Mouse (Mus musculus): ENCODE results near the gene Tmem151b. TPM values are rescaled to one million over a fixed set of nuclear protein-coding genes. Genes with fewer than 3 reads are reported as not detected.

The Tmem151b gene
- total and polyA plus RNA-seq, 2 experiments from 2014 or later: 32.2 to 79.2 TPM

GRCm38 (mm10) chr17:45565103-45565502 is 15.6 kb upstream of the Tmem151b start:
- no peaks in the 10 kb centered on the region; the same call in 1 of the 2 replicates for H3K4me1 ChIP-seq (ENCODE audit: insufficient read depth)
- no peaks in the 10 kb centered on the region for H3K9me3 ChIP-seq (ENCODE audit: low read length)
- peak overlapping the region; percentile 89; the same call in 1 of the 2 replicates for H3K9ac ChIP-seq
- WGBS: 95% methylated on average over 11 of the region's 11 CpGs
- H3K36me3 ChIP-seq (ENCODE audit: insufficient read depth): peaks cover 49% of the 10 kb centered on the region
- peak overlapping the region; percentile 98 for H3K4me2 ChIP-seq (ENCODE audit: low read depth)
- no peak for TF ChIP-seq CTCF (IDR thresholded peaks at IDR 0.05; ENCODE audit: low read depth)
- H3K4me3 ChIP-seq (ENCODE audit: low read depth, low read length): peak overlapping the region; percentile 84
- no peak overlapping the region for H3K27ac ChIP-seq (ENCODE audit: low read depth, low read length)
- H3K27me3 ChIP-seq (ENCODE audit: insufficient read depth, low read length): no peaks in the 10 kb centered on the region
- DNase-seq (no peak), ATAC-seq (no peak)

GRCm38 (mm10) chr17:45564531-45565084 is 15.1 kb upstream of the Tmem151b start:
- TF ChIP-seq CTCF (IDR thresholded peaks at IDR 0.05; ENCODE audit: low read depth): no peak
- H3K4me3 ChIP-seq (ENCODE audit: low read depth, low read length): peak overlapping the region; percentile 84
- WGBS: 8% methylated on average over 18 of the region's 18 CpGs
- peak overlapping the region; percentile 80 for H3K27ac ChIP-seq (ENCODE audit: low read depth, low read length)
- H3K9ac ChIP-seq: peak overlapping the region; percentile 89
- ATAC-seq (no peak), DNase-seq (no peak)
- no peaks in the 10 kb centered on the region; the same call in 1 of the 2 replicates for H3K4me1 ChIP-seq (ENCODE audit: insufficient read depth)
- H3K9me3 ChIP-seq (ENCODE audit: low read length): no peaks in the 10 kb centered on the region
- H3K27me3 ChIP-seq (ENCODE audit: insufficient read depth, low read length): no peaks in the 10 kb centered on the region
- H3K4me2 ChIP-seq (ENCODE audit: low read depth): peak overlapping the region; percentile 98
- peaks cover 44% of the 10 kb centered on the region for H3K36me3 ChIP-seq (ENCODE audit: insufficient read depth)

- ATAC-seq: peak; percentile 94
- whole genome bisulfite sequencing: 1% methylated on average over 45 of the region's 61 CpGs
- TF ChIP-seq CTCF (IDR thresholded peaks at IDR 0.05; ENCODE audit: low read depth): peak; percentile 93
These were observed 14.4 kb upstream of the Tmem151b start, which contains the start of gene Slc35b2 for GRCm38 (mm10) chr17:45563655-45564530. Gene Slc35b2 (plus strand): TSS chr17:45563874.

GRCm38 (mm10) chr17:45563216-45563615 is 13.7 kb upstream of the Tmem151b start:
- ATAC-seq: no peak

More at GRCm38 (mm10) chr17:45563655-45564530, 14.4 kb upstream of the Tmem151b start, which contains the start of gene Slc35b2:
- Histone ChIP-seq H3K9me3 (ENCODE audit: low read length) (no peaks in the 10 kb centered on the region), H3K27ac (ENCODE audit: low read depth, low read length) (peak within 1 kb of the TSS; percentile 80), H3K4me1 (ENCODE audit: insufficient read depth) (no peaks in the 10 kb centered on the region; the same call in 1 of the 2 replicates), H3K9ac (peak within 1 kb of the TSS; percentile 89), H3K36me3 (ENCODE audit: insufficient read depth) (peaks cover 37% of the 10 kb centered on the region), H3K27me3 (ENCODE audit: insufficient read depth, low read length) (no peaks in the 10 kb centered on the region), H3K4me3 (ENCODE audit: low read depth, low read length) (peak within 1 kb of the TSS; percentile 84), H3K4me2 (ENCODE audit: low read depth) (peak within 1 kb of the TSS; percentile 98)
- DNase-seq: peak; percentile 94

DNA sequence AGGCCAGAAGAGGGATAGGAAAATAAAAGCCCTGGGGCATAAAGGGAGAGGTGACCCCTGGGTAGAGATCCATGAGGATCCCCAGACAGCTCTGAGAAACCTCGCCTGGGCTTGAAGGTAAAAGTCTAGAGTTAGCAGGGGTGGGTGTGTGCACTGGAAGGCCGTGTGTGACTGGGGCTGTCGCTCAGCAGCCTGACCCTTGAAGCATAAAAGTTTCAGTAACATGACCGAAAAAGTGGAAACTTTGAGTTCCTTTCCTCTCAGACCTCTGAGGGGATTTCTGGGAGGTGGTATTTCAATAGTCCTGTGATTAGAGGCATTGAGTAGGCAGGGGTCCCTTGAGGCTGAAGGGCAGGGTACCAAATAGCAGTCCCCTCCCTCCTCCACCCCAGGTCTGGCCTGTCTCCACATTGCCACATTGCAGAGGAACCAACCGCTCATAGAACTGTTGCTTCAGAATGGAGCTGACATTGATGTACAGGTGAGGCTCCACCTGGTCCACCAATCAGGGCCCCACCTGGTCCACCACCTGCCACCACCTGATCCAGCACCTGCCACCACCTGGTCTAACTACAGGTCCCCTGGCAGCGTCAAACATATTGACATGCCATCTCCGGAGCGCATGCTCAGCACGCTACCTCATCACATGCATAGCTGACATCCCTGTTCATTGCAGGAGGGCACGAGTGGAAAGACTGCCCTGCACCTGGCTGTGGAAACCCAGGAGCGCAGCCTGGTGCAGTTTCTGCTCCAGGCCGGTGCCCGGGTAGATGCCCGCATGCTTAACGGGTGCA is 10.5 kb upstream of the Tmem151b start:
- WGBS: 87% methylated on average over 15 of the region's 15 CpGs

More at GRCm38 (mm10) chr17:45563216-45563615, 13.7 kb upstream of the Tmem151b start:
- DNase-seq: no peak
- peak overlapping the region; percentile 98; the same call in 1 of the 2 replicates for H3K4me2 ChIP-seq (ENCODE audit: low read depth)
- no peaks in the 10 kb centered on the region; the same call in 1 of the 2 replicates for H3K4me1 ChIP-seq (ENCODE audit: insufficient read depth)
- H3K27me3 ChIP-seq (ENCODE audit: insufficient read depth, low read length): no peaks in the 10 kb centered on the region
- 80% methylated on average over 12 of the region's 12 CpGs for WGBS
- TF ChIP-seq CTCF (IDR thresholded peaks at IDR 0.05; ENCODE audit: low read depth): no peak
- H3K27ac ChIP-seq (ENCODE audit: low read depth, low read length): no peak overlapping the region
- no peaks in the 10 kb centered on the region for H3K9me3 ChIP-seq (ENCODE audit: low read length)
- H3K9ac ChIP-seq: no peak overlapping the region
- peaks cover 30% of the 10 kb centered on the region for H3K36me3 ChIP-seq (ENCODE audit: insufficient read depth)
- H3K4me3 ChIP-seq (ENCODE audit: low read depth, low read length): no peak overlapping the region

More for the DNA sequence above, 10.5 kb upstream of the Tmem151b start:
- H3K4me3 ChIP-seq (ENCODE audit: low read depth, low read length): no peak overlapping the region
- H3K36me3 ChIP-seq (ENCODE audit: insufficient read depth): no peaks in the 10 kb centered on the region
- H3K9me3 ChIP-seq (ENCODE audit: low read length): no peaks in the 10 kb centered on the region
- H3K27me3 ChIP-seq (ENCODE audit: insufficient read depth, low read length): no peaks in the 10 kb centered on the region
- peaks cover 6% of the 10 kb centered on the region; the same call in 1 of the 2 replicates for H3K4me1 ChIP-seq (ENCODE audit: insufficient read depth)
- H3K9ac ChIP-seq: no peak overlapping the region
- H3K27ac ChIP-seq (ENCODE audit: low read depth, low read length): no peak overlapping the region
- no peak overlapping the region for H3K4me2 ChIP-seq (ENCODE audit: low read depth)
- DNase-seq (no peak), ATAC-seq (no peak)
- TF ChIP-seq CTCF (IDR thresholded peaks at IDR 0.05; ENCODE audit: low read depth): no peak

All from forebrain, postnatal 0 days (tissue).